8 mouse cellular contexts compared by ENCODE assay signal in genomic region chr5:105620505-105621116, GRCm38 (mm10).
DNase-seq lines count a peak whose midpoint lies in the region; ATAC-seq lines count a peak whose summit lies in the region.

No protein-coding gene starts in this region.

- no peaks in the 10 kb centered on the region for H3K36me3 ChIP-seq in heart, embryonic 10.5 days
- H3K36me3 ChIP-seq in hindbrain, embryonic 10.5 days: no peaks in the 10 kb centered on the region

- no peaks in the 10 kb centered on the region for H3K9me3 ChIP-seq in heart, embryonic 10.5 days
- H3K9me3 ChIP-seq in hindbrain, embryonic 10.5 days: no peaks in the 10 kb centered on the region

- no peak overlapping the region for H3K27ac ChIP-seq in heart, embryonic 10.5 days
- H3K27ac ChIP-seq in hindbrain, embryonic 10.5 days: no peak overlapping the region

- WGBS in heart, embryonic 10.5 days: 74% methylated on average over 6 of the region's 6 CpGs
- WGBS in hindbrain, embryonic 10.5 days: 85% methylated on average over 6 of the region's 6 CpGs

- peaks cover 19% of the 10 kb centered on the region for H3K4me1 ChIP-seq in heart, embryonic 10.5 days
- 0 out of 2 replicates have a peak, but pooled peaks cover 3% of the 10 kb centered on the region for H3K4me1 ChIP-seq in hindbrain, embryonic 10.5 days (replicated peaks)

- no peak overlapping the region for H3K4me3 ChIP-seq in heart, embryonic 10.5 days
- H3K4me3 ChIP-seq in hindbrain, embryonic 10.5 days: no peak overlapping the region

- peak; percentile 80 to 81 for DNase-seq in heart, adult 18-20 months
- DNase-seq in heart, embryonic 10.5 days (ENCODE audit: low spot score): no peak
- DNase-seq in induced T-regulatory cell, adult 2 months (ENCODE audit: low read depth): peak; percentile 31
- peak; percentile 55 to 83 for DNase-seq in left cerebral cortex, postnatal 25 days (ENCODE audit: low spot score in 2 of 2)
- DNase-seq in hindbrain, embryonic 10.5 days (ENCODE audit: low spot score): no peak
- DNase-seq in spleen, postnatal 14 days (ENCODE audit: low spot score in 2 of 2): no peak
- no peak for DNase-seq in neural tube, embryonic 10.5 days (ENCODE audit: extremely low spot score, low spot score)

- intact Hi-C loops in left cerebral cortex, postnatal 25 days (cut with DNase I): no loop called here

- H3K27me3 ChIP-seq in heart, embryonic 10.5 days (ENCODE audit: insufficient read depth, poor library complexity, severe bottlenecking): no peaks in the 10 kb centered on the region
- no peaks in the 10 kb centered on the region for H3K27me3 ChIP-seq in hindbrain, embryonic 10.5 days (ENCODE audit: insufficient read depth, poor library complexity, severe bottlenecking)

- 0 out of 2 replicates have a peak, but pooled peaks have one; percentile 42 for ATAC-seq in common myeloid progenitor, adult 5-6 weeks (replicated peaks; ENCODE audit: low read depth, poor library complexity, severe bottlenecking)

Comparison
In these comparisons a context has a peak if more than half of its experiments do, and no peak if none do; other contexts are left out.
1. DNase-seq: peak in heart, adult 18-20 months (2 of 2), induced T-regulatory cell, adult 2 months (single experiment) and left cerebral cortex, postnatal 25 days (2 of 2); none in heart, embryonic 10.5 days (single experiment), hindbrain, embryonic 10.5 days (single experiment), spleen, postnatal 14 days (0 of 2) and neural tube, embryonic 10.5 days (single experiment).